Mouse (Mus musculus): ENCODE measurements at regions not wholly inside any gene's neighbourhood (a gene's known extent, or its start where the extent isn't known, plus 50 kb on each side); places are given as distances from the start of the nearest gene placed in this dataset.

DNA sequence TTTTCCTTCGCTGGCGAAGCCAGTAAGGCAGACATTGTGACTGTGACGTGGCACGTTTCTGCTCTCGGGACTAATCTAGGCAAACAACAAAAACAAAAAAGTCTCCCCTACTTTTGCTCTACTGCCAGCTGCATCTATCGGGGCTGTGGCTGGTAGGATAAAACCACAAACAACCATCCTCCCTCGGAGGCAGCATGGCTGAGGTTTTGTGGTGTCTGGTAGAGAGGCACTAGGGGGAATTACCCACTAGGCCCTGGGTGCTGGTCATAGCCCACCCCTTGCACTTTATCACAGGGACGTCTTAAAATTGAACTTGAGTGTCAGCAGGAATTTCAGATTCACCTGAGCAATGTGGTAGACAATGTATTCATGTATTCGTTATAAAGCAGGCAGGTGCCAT is 925.3 kb downstream of the Diaph3 start:
- no peak for TF ChIP-seq CTCF (IDR thresholded peaks at IDR 0.05; ENCODE audit: low read depth, low read length)
- no peak for TF ChIP-seq POLR2AphosphoS5 (IDR thresholded peaks at IDR 0.05; ENCODE audit: insufficient replicate concordance, low read depth, low read length)
